Mouse (Mus musculus): ENCODE results near the gene Trim17.

DNA sequence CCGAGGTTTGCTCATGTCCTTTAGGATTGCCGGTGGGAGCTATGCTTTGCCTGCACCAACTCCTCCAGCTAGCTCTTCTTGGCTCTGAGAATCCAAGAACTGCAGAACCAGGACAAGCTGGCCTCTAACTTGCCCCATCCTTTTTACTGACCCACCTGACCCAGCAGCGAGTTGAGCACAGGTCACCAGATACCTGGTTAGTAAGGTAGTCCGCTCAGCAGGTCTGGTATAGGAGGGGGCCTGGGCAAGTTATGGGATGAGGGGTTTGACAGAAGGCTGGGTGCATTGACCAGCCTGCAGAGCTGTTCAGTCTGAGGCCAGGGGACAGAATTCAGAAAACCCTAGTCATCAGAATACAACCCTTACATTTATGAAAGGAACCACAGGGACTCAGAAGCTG, 25.4 kb upstream of the Trim17 start:
- no peak for TF ChIP-seq CTCF (conservative IDR thresholded peaks at IDR 0.05; ENCODE audit: low read length)
- no peak for TF ChIP-seq NANOG (IDR thresholded peaks at IDR 0.05; ENCODE audit: borderline replicate concordance, low read length)
- no peak for TF ChIP-seq POU5F1 (IDR thresholded peaks at IDR 0.05; ENCODE audit: borderline replicate concordance, low read length)

Measured in E14TG2a.4 (cell line).